Mouse (Mus musculus) liver, embryonic 14 days (tissue): Measurements from ENCODE around the gene Ppil1. TPM values are rescaled to one million over a fixed set of nuclear protein-coding genes. Genes with fewer than 3 reads are reported as not detected.

Experiments
- polyA plus RNA-seq: library from polyadenylated mRNA; depleted of rRNA; stranded (reverse); fragments of >200 nt; gene quantifications from 2 replicates; pipeline ENCODE4 v1.2.3, GENCODE M21; 2012; rRNA removed

The Ppil1 gene
- polyA plus RNA-seq, result 47.6 and 52.1 TPM in 2 replicates

GRCm38 (mm10) chr17:29263840-29264633 lies at the start of gene Ppil1:
Gene Ppil1 (minus strand): TSS chr17:29264186.

GRCm38 (mm10) chr17:29268682-29269348 lies 4.8 kb upstream of the Ppil1 start, which contains the start of gene BC004004:
Gene BC004004 (plus strand): TSS chr17:29268788.

GRCm38 (mm10) chr17:29237772-29238420 lies 26.1 kb downstream of the Ppil1 start, which contains the start of gene Cpne5:
Gene Cpne5 (minus strand): TSS chr17:29238167.

Other genes with a start within 250 kb of the Ppil1 start
- gene Srsf3, start 231.6 kb downstream of the Ppil1 start, polyA plus RNA-seq, result 145 and 153 TPM in 2 replicates
- 3.1 and 3.2 TPM in 2 replicates for gene Cdkn1a, start 173.2 kb downstream of the Ppil1 start, polyA plus RNA-seq
- gene Rab44, start 150.0 kb downstream of the Ppil1 start, polyA plus RNA-seq, result 13.2 and 16.3 TPM in 2 replicates
- gene Cpne5, start 26.0 kb downstream of the Ppil1 start, polyA plus RNA-seq, result 0.09 and 0.12 TPM in 2 replicates
- gene BC004004, start 4.6 kb upstream of the Ppil1 start, polyA plus RNA-seq, result 23.4 and 29.6 TPM in 2 replicates
- gene Pi16, start 53.5 kb upstream of the Ppil1 start, polyA plus RNA-seq, result 0.72 and 0.88 TPM in 2 replicates
- 60.8 and 65.9 TPM in 2 replicates for gene Mtch1, start 83.7 kb upstream of the Ppil1 start, polyA plus RNA-seq
- gene Fgd2, start 96.7 kb upstream of the Ppil1 start, polyA plus RNA-seq, result 6.7 and 8.7 TPM in 2 replicates
- gene Pim1, start 226.6 kb upstream of the Ppil1 start, polyA plus RNA-seq, result 49.9 and 62.4 TPM in 2 replicates